Mouse (Mus musculus) left cerebral cortex, postnatal 14 days (tissue): ENCODE data around the gene Gm3752. TPM values are rescaled to one million over a fixed set of nuclear protein-coding genes. Genes with fewer than 3 reads are reported as not detected.
"Not testable (repeated sequence)": the region's sequence is repeated elsewhere in the genome, so short reads cannot be mapped to it uniquely, and the experiment has no call there.

Experiments
- DNase-seq, 2 experiments: peaks; one replicate each; pipeline ENCODE4 v3.0.0; 2021 to 2022; ENCODE audit warnings: low spot score in 2 of 2, mixed read lengths in 1 of 2
- intact Hi-C: fragments of 180-260 bp; cut with DNase I; formaldehyde crosslinking; loops from one replicate; pipeline ENCODE4 v1.15.1; 2025
- long read RNA-seq, 2 experiments: library from polyadenylated mRNA; stranded (forward); transcript quantifications; one replicate each; pipeline ENCODE4 v2.0.0; 2021
- total RNA-seq, 2 experiments: library from RNA; stranded (reverse); gene quantifications; 2 replicates each; pipeline ENCODE4 v1.2.3; 2021

Gm3752 gene
- total RNA-seq = 1 to 10 TPM; 1.4 to 1.5 TPM
- long read RNA-seq, experiment 1, partial matches to known transcripts = 0 of 1 reads
- long read RNA-seq, experiment 1, other reads (novel, unspliced or antisense) = 1 of 1 reads
- long read RNA-seq, experiment 2, partial matches to known transcripts = 1 of 2 reads
- long read RNA-seq, experiment 2, other reads (novel, unspliced or antisense) = 1 of 2 reads

DNA sequence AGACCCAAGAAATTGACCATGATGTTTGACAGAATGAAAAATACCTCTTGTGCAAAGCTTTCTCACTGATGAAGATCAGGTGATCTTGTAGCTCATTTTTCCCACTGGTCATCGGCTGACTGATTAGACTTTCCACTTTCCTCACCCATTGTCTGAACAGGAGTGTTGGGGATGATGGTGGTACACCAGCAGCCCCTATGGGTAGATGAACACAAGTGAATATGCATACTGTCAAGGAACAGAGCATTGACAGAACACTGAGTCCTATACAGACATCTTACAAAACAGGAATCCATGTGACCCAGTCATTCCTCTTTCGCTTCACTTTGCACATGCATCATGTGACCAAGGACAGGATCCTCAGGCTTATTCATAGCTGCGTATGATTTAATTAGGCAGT lies at the start of gene Gm3752:
Gm3752 (minus strand) TSS at position 101 of the 400 bp plus-strand sequence.
- intact Hi-C loops, DNase-seq: not testable (repeated sequence)

DNA sequence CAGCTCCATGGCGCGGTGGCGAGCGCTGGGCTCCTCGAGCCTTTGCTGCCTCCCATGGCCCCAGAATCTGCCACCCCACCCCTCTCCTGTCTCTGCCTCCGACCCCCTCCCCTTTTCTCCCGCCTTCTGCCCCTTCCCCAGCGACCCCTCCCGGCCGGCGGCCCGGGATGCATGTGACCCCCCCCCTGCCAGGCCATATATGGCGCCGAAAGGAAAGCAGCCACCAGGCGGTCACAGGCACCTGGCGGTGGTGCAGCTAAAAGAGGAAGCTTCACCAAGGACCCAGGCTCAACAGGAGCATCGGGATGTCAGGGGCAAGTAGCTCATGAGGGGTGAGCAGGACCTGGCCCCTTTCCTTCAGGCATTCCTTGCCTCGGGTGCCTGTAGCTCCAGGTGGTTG lies 5.2 kb upstream of the Gm3752 start:
- intact Hi-C loops, DNase-seq: not testable (repeated sequence)

DNA sequence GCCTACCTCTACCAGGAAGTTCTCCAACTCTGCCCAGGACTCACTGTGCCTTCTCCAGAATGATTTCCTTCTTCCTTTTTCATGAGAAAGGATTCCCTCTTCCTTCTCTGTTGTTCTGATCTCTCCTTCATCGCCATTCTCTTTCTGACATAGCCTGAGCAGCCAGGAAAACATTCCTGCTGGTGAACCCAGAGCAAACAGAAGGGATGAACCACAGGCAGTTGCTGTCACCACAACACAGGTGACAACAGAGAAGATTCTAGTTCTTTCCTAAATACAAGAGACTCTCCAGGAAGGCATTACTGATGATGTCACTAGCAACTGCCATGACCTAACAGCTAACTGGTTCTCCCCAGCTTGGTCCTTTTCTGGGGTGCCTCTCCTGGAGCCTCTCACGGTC lies 32.7 kb downstream of the Gm3752 start, which contains the start of gene Gm3755:
Gm3755 (minus strand) TSS at position 101 of the 400 bp plus-strand sequence.
- intact Hi-C loops, DNase-seq: not testable (repeated sequence)

DNA sequence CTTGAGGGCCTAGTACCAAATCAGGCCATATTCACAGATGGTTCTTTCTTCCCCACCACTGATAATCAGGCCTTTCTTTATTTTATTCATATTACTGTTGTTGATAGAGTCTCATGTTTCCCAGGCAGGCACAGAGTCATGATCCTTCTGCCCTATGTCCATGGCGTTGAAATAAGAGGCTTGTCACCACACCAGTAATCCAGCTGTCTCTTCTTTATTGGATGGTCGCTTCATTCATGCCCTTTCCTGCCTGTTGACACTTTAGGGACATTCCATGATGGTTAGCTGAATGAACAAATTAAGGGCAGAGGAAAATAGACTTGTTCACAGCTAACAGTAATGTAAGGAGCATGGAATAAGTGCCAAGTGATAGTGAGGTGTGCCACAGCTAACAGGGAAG lies 61.1 kb downstream of the Gm3752 start:
- intact Hi-C loops, DNase-seq: not testable (repeated sequence)

Other genes with a start within 250 kb of the Gm3752 start
- gene Gm3727, start 219.0 kb downstream of the Gm3752 start, total RNA-seq = not detected
- under 1 TPM; 0.55 to 0.75 TPM for gene Gm3739, start 168.7 kb downstream of the Gm3752 start, total RNA-seq
- gene Gm5797, start 151.4 kb downstream of the Gm3752 start, total RNA-seq = not detected
- gene Gm8374, start 118.6 kb downstream of the Gm3752 start, total RNA-seq = not detected
- not detected for gene Gm3755, start 32.8 kb downstream of the Gm3752 start, total RNA-seq
- 1 to 10 TPM; 5.4 to 6.8 TPM for gene Gm3558, start 84.8 kb upstream of the Gm3752 start, total RNA-seq
- gene Gm10338, start 111.8 kb upstream of the Gm3752 start, total RNA-seq = not detected
- gene Gm10128, start 160.2 kb upstream of the Gm3752 start, total RNA-seq = not detected